Mouse (Mus musculus) MEL (cell line): Measurements from ENCODE around the gene Gm20708. TPM values are rescaled to one million over a fixed set of nuclear protein-coding genes. Genes with fewer than 3 reads are reported as not detected.

Experiments
- DNase-seq: peaks from one replicate; pipeline ENCODE4 v3.0.0; 2011; ENCODE audit warnings: low read depth, low spot score
- H3K27ac ChIP-seq: 2 replicates; pipeline ENCODE4 v1.5.1; 2012; ENCODE audit warnings: low read depth, mild to moderate bottlenecking, control low read depth, low read length, moderate library complexity; ENCODE audit not compliant: control insufficient read depth
- H3K27me3 ChIP-seq, 2 experiments: fragments of 150-350 bp in 1 of 2; sonication (generic) in 1 of 2; 2 replicates each; pipeline ENCODE4 v1.6.1; 2012; ENCODE audit warnings: low read length in 2 of 2, mild to moderate bottlenecking in 2 of 2, improper control_type of control experiment in 1 of 2, moderate library complexity in 1 of 2; ENCODE audit not compliant: insufficient read depth in 2 of 2, control insufficient read depth in 1 of 2
- H3K36me3 ChIP-seq, 2 experiments: 2 replicates each; pipeline ENCODE4 v1.6.1; 2012 to 2014; ENCODE audit warnings: low read length in 2 of 2, improper control_type of control experiment in 1 of 2, inconsistent platforms in 1 of 2, mild to moderate bottlenecking in 1 of 2; ENCODE audit not compliant: insufficient read depth in 2 of 2, control insufficient read depth in 1 of 2
- H3K4me1 ChIP-seq, 2 experiments: fragments of 150-350 bp in 1 of 2; sonication (generic) in 1 of 2; 2 replicates each; pipeline ENCODE4 v1.6.1; 2012; ENCODE audit warnings: low read length in 2 of 2, improper control_type of control experiment in 1 of 2, mild to moderate bottlenecking in 1 of 2; ENCODE audit not compliant: insufficient read depth in 2 of 2, control insufficient read depth in 1 of 2
- H3K4me3 ChIP-seq, 2 experiments: fragments of 150-350 bp in 1 of 2; sonication (generic) in 1 of 2; 2 replicates each; pipeline ENCODE4 v1.5.1; 2012; ENCODE audit warnings: low read depth in 2 of 2, low read length in 2 of 2, mild to moderate bottlenecking in 2 of 2, moderate library complexity in 2 of 2, control low read depth in 1 of 2, improper control_type of control experiment in 1 of 2; ENCODE audit not compliant: control insufficient read depth in 1 of 2, insufficient read depth in 1 of 2
- H3K79me2 ChIP-seq: 2 replicates; pipeline ENCODE4 v1.6.1; 2012; ENCODE audit warnings: mild to moderate bottlenecking, low read length, moderate library complexity; ENCODE audit not compliant: control insufficient read depth, poor library complexity, insufficient read depth
- H3K9ac ChIP-seq: 2 replicates; pipeline ENCODE4 v1.6.1; 2012; ENCODE audit warnings: low read depth, mild to moderate bottlenecking, control low read depth, low read length, moderate library complexity; ENCODE audit not compliant: control insufficient read depth, poor library complexity, severe bottlenecking
- H3K9me3 ChIP-seq: fragments of 150-350 bp; sonication (generic); replicated peaks from 2 replicates; pipeline ENCODE4 v1.6.1; 2012; ENCODE audit warnings: mild to moderate bottlenecking, low read length, improper control_type of control experiment, moderate library complexity; ENCODE audit not compliant: insufficient read depth
- BHLHE40 ChIP-seq: IDR thresholded peaks from 2 replicates; pipeline ENCODE4 v1.6.1; 2012; ENCODE audit warnings: low read depth, mild to moderate bottlenecking, inconsistent platforms, low read length, improper control_type of control experiment, borderline replicate concordance
- CHD1 ChIP-seq: IDR thresholded peaks from 2 replicates; pipeline ENCODE4 v1.6.1; 2012; ENCODE audit warnings: low read depth, mild to moderate bottlenecking, inconsistent platforms, low read length, improper control_type of control experiment
- CHD2 ChIP-seq: IDR thresholded peaks from 2 replicates; pipeline ENCODE4 v1.6.1; 2011; ENCODE audit warnings: low read length, improper control_type of control experiment
- CTCF ChIP-seq, 3 experiments: IDR thresholded peaks in 2 of 3; conservative IDR thresholded peaks in 1 of 3; 2 replicates each; pipeline ENCODE4 v1.5.1; 2011 to 2012; ENCODE audit warnings: low read length in 3 of 3, low read depth in 2 of 3, mild to moderate bottlenecking in 2 of 3, improper control_type of control experiment in 1 of 3, inconsistent platforms in 1 of 3, mixed read lengths in 1 of 3, moderate library complexity in 1 of 3; ENCODE audit not compliant: control insufficient read depth in 1 of 3, insufficient read depth in 1 of 3, poor library complexity in 1 of 3, severe bottlenecking in 1 of 3
- E2F4 ChIP-seq: IDR thresholded peaks from 2 replicates; pipeline ENCODE4 v1.6.1; 2011; ENCODE audit warnings: low read depth, low read length, improper control_type of control experiment, borderline replicate concordance
- ELF1 ChIP-seq: IDR thresholded peaks from 2 replicates; pipeline ENCODE4 v1.6.1; 2014; ENCODE audit warnings: low read depth, mild to moderate bottlenecking, inconsistent platforms, low read length, improper control_type of control experiment, moderate library complexity
- EP300 ChIP-seq, 2 experiments: IDR thresholded peaks; 2 replicates each; pipeline ENCODE4 v1.6.1; 2011; ENCODE audit warnings: improper control_type of control experiment in 2 of 2, low read length in 2 of 2, low read depth in 1 of 2, mild to moderate bottlenecking in 1 of 2
- ETS1 ChIP-seq: IDR thresholded peaks from 2 replicates; pipeline ENCODE4 v1.6.1; 2012; ENCODE audit warnings: low read depth, mild to moderate bottlenecking, inconsistent platforms, low read length, improper control_type of control experiment, moderate library complexity
- GABPA ChIP-seq: IDR thresholded peaks from 2 replicates; pipeline ENCODE4 v1.6.1; 2012; ENCODE audit warnings: low read depth, mild to moderate bottlenecking, inconsistent platforms, low read length, improper control_type of control experiment, moderate library complexity
- GATA1 ChIP-seq: IDR thresholded peaks from 2 replicates; pipeline ENCODE4 v1.6.1; 2011; ENCODE audit warnings: low read depth, low read length, improper control_type of control experiment
- KAT2A ChIP-seq: conservative IDR thresholded peaks from 2 replicates; pipeline ENCODE4 v1.6.1; 2012; ENCODE audit warnings: low read depth, low read length, improper control_type of control experiment, inconsistent platforms
- MAFK ChIP-seq: IDR thresholded peaks from 2 replicates; pipeline ENCODE4 v1.6.1; 2011; ENCODE audit warnings: low read depth, mild to moderate bottlenecking, low read length, improper control_type of control experiment, borderline replicate concordance
- MAZ ChIP-seq: IDR thresholded peaks from 2 replicates; pipeline ENCODE4 v1.6.1; 2012; ENCODE audit warnings: low read depth, mild to moderate bottlenecking, inconsistent platforms, low read length, improper control_type of control experiment
- MEF2A ChIP-seq: IDR thresholded peaks from 2 replicates; pipeline ENCODE4 v1.6.1; 2014; ENCODE audit warnings: low read depth, mild to moderate bottlenecking, inconsistent platforms, low read length, improper control_type of control experiment; ENCODE audit not compliant: poor library complexity, insufficient replicate concordance, severe bottlenecking; ENCODE audit errors: extremely low read depth
- MXI1 ChIP-seq: IDR thresholded peaks from 2 replicates; pipeline ENCODE4 v1.6.1; 2011; ENCODE audit warnings: mild to moderate bottlenecking, low read depth, low read length, improper control_type of control experiment
- MYB ChIP-seq: IDR thresholded peaks from 2 replicates; pipeline ENCODE4 v1.6.1; 2011; ENCODE audit warnings: mild to moderate bottlenecking, low read depth, low read length, improper control_type of control experiment
- MYC ChIP-seq: IDR thresholded peaks from 2 replicates; pipeline ENCODE4 v1.6.1; 2011; ENCODE audit warnings: low read depth, mild to moderate bottlenecking, low read length, improper control_type of control experiment, moderate library complexity
- NRF1 ChIP-seq: IDR thresholded peaks from 2 replicates; pipeline ENCODE4 v1.6.1; 2014; ENCODE audit warnings: low read depth, mild to moderate bottlenecking, inconsistent platforms, low read length, improper control_type of control experiment, moderate library complexity; ENCODE audit not compliant: poor library complexity, insufficient read depth, severe bottlenecking
- POLR2AphosphoS5 ChIP-seq: IDR thresholded peaks from 2 replicates; pipeline ENCODE4 v1.6.1; 2012; ENCODE audit warnings: low read depth, borderline replicate concordance, mild to moderate bottlenecking, inconsistent platforms, low read length, moderate library complexity, mixed read lengths
- RAD21 ChIP-seq: IDR thresholded peaks from 2 replicates; pipeline ENCODE4 v1.6.1; 2011; ENCODE audit warnings: mild to moderate bottlenecking, low read depth, low read length, improper control_type of control experiment
- RCOR1 ChIP-seq: IDR thresholded peaks from 2 replicates; pipeline ENCODE4 v1.6.1; 2012; ENCODE audit warnings: low read depth, mild to moderate bottlenecking, inconsistent platforms, low read length, improper control_type of control experiment
- SIN3A ChIP-seq: IDR thresholded peaks from 2 replicates; pipeline ENCODE4 v1.6.1; 2012; ENCODE audit warnings: low read length, improper control_type of control experiment, inconsistent platforms
- SMC3 ChIP-seq: IDR thresholded peaks from 2 replicates; pipeline ENCODE4 v1.6.1; 2011; ENCODE audit warnings: low read depth, low read length, improper control_type of control experiment
- TBP ChIP-seq: IDR thresholded peaks from 2 replicates; pipeline ENCODE4 v1.8.0; 2011; ENCODE audit warnings: low read depth, low read length, improper control_type of control experiment
- TCF12 ChIP-seq: IDR thresholded peaks from 2 replicates; pipeline ENCODE4 v1.6.1; 2014; ENCODE audit warnings: low read depth, mild to moderate bottlenecking, inconsistent platforms, low read length, improper control_type of control experiment, moderate library complexity
- USF1 ChIP-seq: IDR thresholded peaks from 2 replicates; pipeline ENCODE4 v1.6.1; 2014; ENCODE audit warnings: low read depth, mild to moderate bottlenecking, inconsistent platforms, low read length, improper control_type of control experiment, moderate library complexity
- USF2 ChIP-seq, 2 experiments: IDR thresholded peaks; 2 replicates each; pipeline ENCODE4 v1.6.1; 2011 to 2012; ENCODE audit warnings: improper control_type of control experiment in 2 of 2, low read length in 2 of 2, borderline replicate concordance in 1 of 2, inconsistent platforms in 1 of 2, low read depth in 1 of 2, mild to moderate bottlenecking in 1 of 2; ENCODE audit not compliant: insufficient read depth in 1 of 2
- ZKSCAN1 ChIP-seq: IDR thresholded peaks from 2 replicates; pipeline ENCODE4 v1.6.1; 2012; ENCODE audit warnings: low read depth, mild to moderate bottlenecking, inconsistent platforms, low read length, improper control_type of control experiment, moderate library complexity
- ZNF384 ChIP-seq: IDR thresholded peaks from 2 replicates; pipeline ENCODE4 v1.6.1; 2012; ENCODE audit warnings: low read depth, mild to moderate bottlenecking, inconsistent platforms, low read length, improper control_type of control experiment
- polyA plus RNA-seq, 2 experiments: library from polyadenylated mRNA; stranded (reverse) in 1 of 2; unstranded in 1 of 2; fragments of >175 nt in 1 of 2; fragments of >200 nt in 1 of 2; gene quantifications; 2 replicates each; pipeline versions ENCODE4 v1.2.1 to v1.2.4; 2012; ENCODE audit warnings: low replicate concordance in 2 of 2, low read depth in 1 of 2; ENCODE audit not compliant: insufficient read length in 2 of 2, insufficient read depth in 1 of 2, missing spikeins in 1 of 2
- total RNA-seq: library from RNA; depleted of rRNA; stranded (reverse); fragments of 300-350 nt; gene quantifications from 2 replicates; pipeline ENCODE4 v1.2.3, GENCODE M21; 2012

Gene Gm20708
- total and polyA plus RNA-seq, 3 experiments, result 0.70 to 0.85 TPM; not detected in 1

- Histone ChIP-seq H3K79me2 (no peaks in the 10 kb centered on the region), H3K9me3 (no peaks in the 10 kb centered on the region), H3K27ac (no peak overlapping the region), H3K36me3 (peaks cover 0 to 20% of the 10 kb centered on the region in 2 experiments; a peak in 2 of 4 replicates), H3K27me3 (no peaks in the 10 kb centered on the region), H3K9ac (no peak overlapping the region), H3K4me3 (no peak overlapping the region), H3K4me1 (peaks cover 28 to 31% of the 10 kb centered on the region in 2 experiments)
- peak; percentile 68 for DNase-seq
- TF ChIP-seq POLR2AphosphoS5 (no peak), CHD1 (no peak), EP300 (IDR thresholded peaks at IDR 0.05; ENCODE audit: low read depth in 1 of 2, low read length in 2 of 2) (peak in 1 of 2 experiments; percentile 21; a peak in 1 of 4 replicates), RAD21 (no peak), ZNF384 (no peak)
Observed at GRCm38 (mm10) chr11:117836306-117836705, 26.8 kb downstream of the Gm20708 start.

DNA sequence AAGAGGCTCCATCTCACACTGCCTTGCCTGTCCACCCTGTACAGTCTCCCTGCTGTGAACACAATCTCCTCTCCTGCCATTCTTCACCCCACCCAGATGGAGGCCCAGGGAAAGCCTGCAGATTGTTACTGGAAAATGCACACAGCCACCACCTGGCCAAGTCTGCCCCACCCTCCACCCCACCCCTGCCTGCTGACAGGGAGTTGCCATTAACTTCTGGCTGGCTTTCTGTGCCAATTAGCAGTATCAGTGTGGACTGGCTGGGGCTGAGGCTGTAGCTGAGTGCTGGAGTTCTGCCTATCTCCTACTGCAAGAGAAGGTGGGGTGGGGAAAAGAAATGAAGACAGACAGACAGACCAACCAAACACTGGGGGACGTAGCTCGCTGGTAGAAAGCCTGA, 29.1 kb downstream of the Gm20708 start:
- H3K27ac ChIP-seq, result peak overlapping the region; percentile 73
- H3K4me3 ChIP-seq, result peak overlapping the region in 1 of 2 experiments; percentile 13; a peak in 1 of 4 replicates
- no peak overlapping the region; the same call in none of the 2 replicates for H3K9ac ChIP-seq
- peaks cover 21 to 28% of the 10 kb centered on the region in 2 experiments for H3K4me1 ChIP-seq
- DNase-seq, result peak; percentile 93
- H3K27me3 ChIP-seq, result no peaks in the 10 kb centered on the region
- peaks cover 0 to 17% of the 10 kb centered on the region in 2 experiments; a peak in 2 of 4 replicates for H3K36me3 ChIP-seq
- no peaks in the 10 kb centered on the region for H3K9me3 ChIP-seq
- H3K79me2 ChIP-seq, result no peaks in the 10 kb centered on the region
- TF ChIP-seq RAD21 (no peak), USF2 (IDR thresholded peaks at IDR 0.05; ENCODE audit: borderline replicate concordance in 1 of 2, insufficient read depth in 1 of 2, low read depth in 1 of 2, low read length in 2 of 2) (no peak), E2F4 (no peak), BHLHE40 (0 out of 2 replicates have a peak, but pooled peaks have one; percentile 34), SIN3A (peak; percentile 56), EP300 (IDR thresholded peaks at IDR 0.05; ENCODE audit: low read depth in 1 of 2, low read length in 2 of 2) (peak; percentile 63 to 84; a peak in 3 of 4 replicates), ZNF384 (no peak), ELF1 (no peak), MYB (no peak), ETS1 (peak; percentile 87), USF1 (0 out of 2 replicates have a peak, but pooled peaks have one; percentile 36), SMC3 (no peak; the same call in 1 of the 2 replicates), MEF2A (no peak), RCOR1 (peak; percentile 43; the same call in 1 of the 2 replicates), MAZ (no peak; the same call in 1 of the 2 replicates), CTCF (IDR thresholded peaks at IDR 0.05 in 2 of 3, conservative IDR thresholded peaks at IDR 0.05 in 1 of 3; ENCODE audit: control insufficient read depth in 1 of 3, insufficient read depth in 1 of 3, low read depth in 2 of 3, low read length in 3 of 3, poor library complexity in 1 of 3, severe bottlenecking in 1 of 3) (no peak), NRF1 (0 out of 2 replicates have a peak, but pooled peaks have one; percentile 14), CHD2 (no peak), MYC (0 out of 2 replicates have a peak, but pooled peaks have one; percentile 21), GATA1 (peak; percentile 69), TCF12 (peak; percentile 94), MXI1 (peak; percentile 69), GABPA (no peak), KAT2A (no peak), TBP (0 out of 2 replicates have a peak, but pooled peaks have one; percentile 14), MAFK (no peak), POLR2AphosphoS5 (no peak), ZKSCAN1 (no peak)
